Mouse (Mus musculus): ENCODE measurements at regions not wholly inside any gene's neighbourhood (a gene's known extent, or its start where the extent isn't known, plus 50 kb on each side); places are given as distances from the start of the nearest gene placed in this dataset.

GRCm38 (mm10) chr10:84052696-84053095, 330.0 kb downstream of the 1500009L16Rik start:
- peak; percentile 30 to 33 for DNase-seq

GRCm38 (mm10) chr10:84054551-84055336, 332.1 kb downstream of the 1500009L16Rik start:
- peak; percentile 62 to 72 for DNase-seq

GRCm38 (mm10) chr10:84055402-84056167, 332.9 kb downstream of the 1500009L16Rik start:
- DNase-seq = no peak

- DNase-seq = no peak
Observed at GRCm38 (mm10) chr10:84056323-84057169, 333.9 kb downstream of the 1500009L16Rik start.

- DNase-seq = no peak
Observed at GRCm38 (mm10) chr10:84058301-84058700, 335.6 kb downstream of the 1500009L16Rik start.

- peak; percentile 56 to 64 for DNase-seq
Observed at GRCm38 (mm10) chr10:84059646-84060491, 337.2 kb downstream of the 1500009L16Rik start.

- peak; percentile 87 to 89 for DNase-seq
Observed at GRCm38 (mm10) chr10:84060492-84061218, 338.0 kb downstream of the 1500009L16Rik start.

GRCm38 (mm10) chr10:84067052-84067650, 344.5 kb downstream of the 1500009L16Rik start:
- DNase-seq = no peak

GRCm38 (mm10) chr10:84069806-84070205, 347.1 kb downstream of the 1500009L16Rik start:
- no peak for DNase-seq

GRCm38 (mm10) chr10:84072866-84073483, 350.3 kb downstream of the 1500009L16Rik start:
- DNase-seq = no peak

GRCm38 (mm10) chr10:84075581-84075980, 352.9 kb downstream of the 1500009L16Rik start:
- DNase-seq = no peak

GRCm38 (mm10) chr10:84080236-84080635, 357.6 kb downstream of the 1500009L16Rik start:
- DNase-seq = no peak

- DNase-seq = no peak
Observed at GRCm38 (mm10) chr10:84081673-84082072, 358.7 kb downstream of the Nuak1 start.

- no peak for DNase-seq
Observed at GRCm38 (mm10) chr10:84087528-84087927, 352.9 kb downstream of the Nuak1 start.

- DNase-seq = no peak
Observed at GRCm38 (mm10) chr10:84087929-84088328, 352.5 kb downstream of the Nuak1 start.

- DNase-seq = peak; percentile 16 to 20
Observed at GRCm38 (mm10) chr10:84088799-84089778, 351.3 kb downstream of the Nuak1 start.

- no peak for DNase-seq
Observed at GRCm38 (mm10) chr10:84093919-84094318, 346.5 kb downstream of the Nuak1 start.

- DNase-seq = no peak
Observed at GRCm38 (mm10) chr10:84097196-84097595, 343.2 kb downstream of the Nuak1 start.

GRCm38 (mm10) chr10:84103985-84104384, 336.4 kb downstream of the Nuak1 start:
- DNase-seq = no peak
